Mouse (Mus musculus): ENCODE measurements at regions not wholly inside any gene's neighbourhood (a gene's known extent, or its start where the extent isn't known, plus 50 kb on each side); places are given as distances from the start of the nearest gene placed in this dataset.

- H3K27me3 ChIP-seq (ENCODE audit: control insufficient read depth, insufficient read depth, low read length): no peaks in the 10 kb centered on the region
- no peaks in the 10 kb centered on the region for H3K36me3 ChIP-seq (ENCODE audit: control insufficient read depth, insufficient read depth, low read length)
- DNase-seq (ENCODE audit: extremely low read depth, low read depth, low spot score): no peak
- H3K4me3 ChIP-seq (ENCODE audit: insufficient read depth, low read depth, low read length): no peak overlapping the region
- no peak overlapping the region for H3K9ac ChIP-seq (ENCODE audit: low read depth, low read length)
- H3K4me1 ChIP-seq (ENCODE audit: control insufficient read depth, insufficient read depth, low read length): no peaks in the 10 kb centered on the region
- no peaks in the 10 kb centered on the region for H3K79me2 ChIP-seq (ENCODE audit: control insufficient read depth, insufficient read depth, low read length)
- H3K27ac ChIP-seq (replicated peaks; ENCODE audit: insufficient read depth, low read depth, low read length): no peak overlapping the region
- no peak for TF ChIP-seq CTCF (IDR thresholded peaks at IDR 0.05; ENCODE audit: low read depth, low read length)
- TF ChIP-seq POLR2A (IDR thresholded peaks at IDR 0.05; ENCODE audit: extremely low read depth, insufficient read depth, low read length): no peak
Observed at GRCm38 (mm10) chr1:73233636-73234035, 217.9 kb upstream of the Tnp1 start.

GRCm38 (mm10) chr1:73233041-73233440 lies 217.3 kb upstream of the Tnp1 start:
- no peak overlapping the region for H3K27ac ChIP-seq (replicated peaks; ENCODE audit: insufficient read depth, low read depth, low read length)
- H3K27me3 ChIP-seq (ENCODE audit: control insufficient read depth, insufficient read depth, low read length): no peaks in the 10 kb centered on the region
- TF ChIP-seq CTCF (IDR thresholded peaks at IDR 0.05; ENCODE audit: low read depth, low read length): no peak
- TF ChIP-seq POLR2A (IDR thresholded peaks at IDR 0.05; ENCODE audit: extremely low read depth, insufficient read depth, low read length): no peak
- no peak overlapping the region for H3K4me3 ChIP-seq (ENCODE audit: insufficient read depth, low read depth, low read length)
- H3K9ac ChIP-seq (ENCODE audit: low read depth, low read length): no peak overlapping the region
- no peaks in the 10 kb centered on the region for H3K36me3 ChIP-seq (ENCODE audit: control insufficient read depth, insufficient read depth, low read length)
- H3K4me1 ChIP-seq (ENCODE audit: control insufficient read depth, insufficient read depth, low read length): no peaks in the 10 kb centered on the region
- 78% methylated on average over 3 of the region's 3 CpGs for WGBS
- no peaks in the 10 kb centered on the region for H3K79me2 ChIP-seq (ENCODE audit: control insufficient read depth, insufficient read depth, low read length)
- DNase-seq (ENCODE audit: extremely low read depth, low read depth, low spot score): no peak

GRCm38 (mm10) chr1:73230611-73231010 lies 214.9 kb upstream of the Tnp1 start:
- Histone ChIP-seq H3K27ac (replicated peaks; ENCODE audit: insufficient read depth, low read depth, low read length) (no peak overlapping the region), H3K4me3 (ENCODE audit: insufficient read depth, low read depth, low read length) (no peak overlapping the region), H3K36me3 (ENCODE audit: control insufficient read depth, insufficient read depth, low read length) (no peaks in the 10 kb centered on the region), H3K79me2 (ENCODE audit: control insufficient read depth, insufficient read depth, low read length) (no peaks in the 10 kb centered on the region), H3K27me3 (ENCODE audit: control insufficient read depth, insufficient read depth, low read length) (no peaks in the 10 kb centered on the region), H3K9ac (ENCODE audit: low read depth, low read length) (no peak overlapping the region), H3K4me1 (ENCODE audit: control insufficient read depth, insufficient read depth, low read length) (no peaks in the 10 kb centered on the region)
- 61% methylated on average over 1 of the region's 1 CpGs for WGBS
- TF ChIP-seq CTCF (IDR thresholded peaks at IDR 0.05; ENCODE audit: low read depth, low read length) (no peak), POLR2A (IDR thresholded peaks at IDR 0.05; ENCODE audit: extremely low read depth, insufficient read depth, low read length) (no peak)
- no peak for DNase-seq (ENCODE audit: extremely low read depth, low read depth, low spot score)

GRCm38 (mm10) chr1:73227246-73227645 lies 211.5 kb upstream of the Tnp1 start:
- Histone ChIP-seq H3K79me2 (ENCODE audit: control insufficient read depth, insufficient read depth, low read length) (no peaks in the 10 kb centered on the region), H3K36me3 (ENCODE audit: control insufficient read depth, insufficient read depth, low read length) (no peaks in the 10 kb centered on the region), H3K27me3 (ENCODE audit: control insufficient read depth, insufficient read depth, low read length) (no peaks in the 10 kb centered on the region), H3K27ac (replicated peaks; ENCODE audit: insufficient read depth, low read depth, low read length) (no peak overlapping the region), H3K9ac (ENCODE audit: low read depth, low read length) (no peak overlapping the region), H3K4me3 (ENCODE audit: insufficient read depth, low read depth, low read length) (no peak overlapping the region), H3K4me1 (ENCODE audit: control insufficient read depth, insufficient read depth, low read length) (no peaks in the 10 kb centered on the region)
- WGBS: 96% methylated on average over 8 of the region's 8 CpGs
- TF ChIP-seq POLR2A (IDR thresholded peaks at IDR 0.05; ENCODE audit: extremely low read depth, insufficient read depth, low read length) (no peak), CTCF (IDR thresholded peaks at IDR 0.05; ENCODE audit: low read depth, low read length) (no peak)
- no peak for DNase-seq (ENCODE audit: extremely low read depth, low read depth, low spot score)

- TF ChIP-seq POLR2A (IDR thresholded peaks at IDR 0.05; ENCODE audit: extremely low read depth, insufficient read depth, low read length): no peak
- no peak for TF ChIP-seq CTCF (IDR thresholded peaks at IDR 0.05; ENCODE audit: low read depth, low read length)
- Histone ChIP-seq H3K4me3 (ENCODE audit: insufficient read depth, low read depth, low read length) (no peak overlapping the region), H3K4me1 (ENCODE audit: control insufficient read depth, insufficient read depth, low read length) (no peaks in the 10 kb centered on the region), H3K9ac (ENCODE audit: low read depth, low read length) (no peak overlapping the region), H3K79me2 (ENCODE audit: control insufficient read depth, insufficient read depth, low read length) (no peaks in the 10 kb centered on the region), H3K36me3 (ENCODE audit: control insufficient read depth, insufficient read depth, low read length) (no peaks in the 10 kb centered on the region), H3K27ac (replicated peaks; ENCODE audit: insufficient read depth, low read depth, low read length) (no peak overlapping the region), H3K27me3 (ENCODE audit: control insufficient read depth, insufficient read depth, low read length) (no peaks in the 10 kb centered on the region)
- DNase-seq (ENCODE audit: extremely low read depth, low read depth, low spot score): no peak
- 27% methylated on average over 2 of the region's 2 CpGs for WGBS
Observed at GRCm38 (mm10) chr1:73221863-73222262, 206.2 kb upstream of the Tnp1 start.

- Histone ChIP-seq H3K4me1 (ENCODE audit: control insufficient read depth, insufficient read depth, low read length) (no peaks in the 10 kb centered on the region), H3K36me3 (ENCODE audit: control insufficient read depth, insufficient read depth, low read length) (no peaks in the 10 kb centered on the region), H3K4me3 (ENCODE audit: insufficient read depth, low read depth, low read length) (no peak overlapping the region), H3K9ac (ENCODE audit: low read depth, low read length) (no peak overlapping the region), H3K79me2 (ENCODE audit: control insufficient read depth, insufficient read depth, low read length) (no peaks in the 10 kb centered on the region), H3K27ac (replicated peaks; ENCODE audit: insufficient read depth, low read depth, low read length) (no peak overlapping the region), H3K27me3 (ENCODE audit: control insufficient read depth, insufficient read depth, low read length) (no peaks in the 10 kb centered on the region)
- TF ChIP-seq POLR2A (IDR thresholded peaks at IDR 0.05; ENCODE audit: extremely low read depth, insufficient read depth, low read length): no peak
- no peak for TF ChIP-seq CTCF (IDR thresholded peaks at IDR 0.05; ENCODE audit: low read depth, low read length)
- WGBS: 88% methylated on average over 5 of the region's 5 CpGs
- no peak for DNase-seq (ENCODE audit: extremely low read depth, low read depth, low spot score)
Observed at GRCm38 (mm10) chr1:73214305-73214946, 198.7 kb upstream of the Tnp1 start.

Data from liver, adult 2 months (tissue).